Comparison of ENCODE assay signal across 8 mouse cellular contexts in genomic region chr9:21751347-21751746, GRCm38 (mm10). TPM values are rescaled to one million over a fixed set of nuclear protein-coding genes. Genes with fewer than 3 reads are reported as not detected.
DNase-seq lines count a peak whose midpoint lies in the region; ATAC-seq lines count a peak whose summit lies in the region.

No protein-coding gene starts in this region.

- DNase-seq in R1 (ENCODE audit: low read depth, low spot score), result peak; percentile 61
- DNase-seq in gastrocnemius, adult 18-20 months (ENCODE audit: low spot score), result peak; percentile 69
- no peak for DNase-seq in layer of hippocampus, adult 18-20 months (ENCODE audit: low spot score in 2 of 2)
- DNase-seq in frontal cortex, postnatal 36 days (ENCODE audit: low spot score in 2 of 2), result no peak

- H3K4me3 ChIP-seq in hindbrain, embryonic 13.5 days, result no peak overlapping the region
- H3K4me3 ChIP-seq in hindbrain, embryonic 16.5 days (ENCODE audit: low read length), result no peak overlapping the region
- no peak overlapping the region for H3K4me3 ChIP-seq in lung, embryonic 16.5 days (ENCODE audit: low read length)

- no peak overlapping the region for H3K9ac ChIP-seq in hindbrain, embryonic 13.5 days
- H3K9ac ChIP-seq in hindbrain, embryonic 16.5 days (ENCODE audit: low read depth, low read length), result no peak overlapping the region
- H3K9ac ChIP-seq in lung, embryonic 16.5 days (ENCODE audit: low read length), result no peak overlapping the region

- no peaks in the 10 kb centered on the region for H3K9me3 ChIP-seq in hindbrain, embryonic 13.5 days
- H3K9me3 ChIP-seq in hindbrain, embryonic 16.5 days (ENCODE audit: control insufficient read depth, low read length), result no peaks in the 10 kb centered on the region
- no peaks in the 10 kb centered on the region for H3K9me3 ChIP-seq in lung, embryonic 16.5 days (ENCODE audit: control insufficient read depth, low read length)

- peaks cover 35% of the 10 kb centered on the region for H3K36me3 ChIP-seq in hindbrain, embryonic 13.5 days
- peaks cover 8% of the 10 kb centered on the region for H3K36me3 ChIP-seq in hindbrain, embryonic 16.5 days (ENCODE audit: control insufficient read depth, insufficient read depth, low read length)
- peaks cover 25% of the 10 kb centered on the region for H3K36me3 ChIP-seq in lung, embryonic 16.5 days (ENCODE audit: control insufficient read depth, insufficient read depth, low read length)

- 0 out of 2 replicates have a peak overlapping the region, but pooled peaks have one; percentile 35 for H3K27ac ChIP-seq in hindbrain, embryonic 13.5 days
- H3K27ac ChIP-seq in hindbrain, embryonic 16.5 days (ENCODE audit: low read depth, low read length), result no peak overlapping the region
- H3K27ac ChIP-seq in lung, embryonic 16.5 days (ENCODE audit: low read length), result peak overlapping the region; percentile 34; the same call in 1 of the 2 replicates

- ATAC-seq in hindbrain, embryonic 13.5 days (ENCODE audit: low FRiP score), result no peak
- ATAC-seq in hindbrain, embryonic 16.5 days, result no peak
- ATAC-seq in lung, embryonic 16.5 days (ENCODE audit: low read depth), result no peak; the same call in 1 of the 2 replicates
- ATAC-seq in megakaryocyte, adult 5-6 weeks (ENCODE audit: poor library complexity, severe bottlenecking), result no peak

- 0 out of 2 replicates have a peak, but pooled peaks cover 5% of the 10 kb centered on the region for H3K4me1 ChIP-seq in hindbrain, embryonic 13.5 days (replicated peaks)
- no peaks in the 10 kb centered on the region; the same call in 1 of the 2 replicates for H3K4me1 ChIP-seq in hindbrain, embryonic 16.5 days (ENCODE audit: control insufficient read depth, insufficient read depth, low read depth, low read length)
- H3K4me1 ChIP-seq in lung, embryonic 16.5 days (replicated peaks; ENCODE audit: control insufficient read depth, insufficient read depth, low read length), result peaks cover 41% of the 10 kb centered on the region

- H3K27me3 ChIP-seq in hindbrain, embryonic 13.5 days, result no peaks in the 10 kb centered on the region
- no peaks in the 10 kb centered on the region for H3K27me3 ChIP-seq in hindbrain, embryonic 16.5 days (replicated peaks; ENCODE audit: control insufficient read depth, insufficient read depth, low read length)
- no peaks in the 10 kb centered on the region for H3K27me3 ChIP-seq in lung, embryonic 16.5 days (ENCODE audit: control insufficient read depth, insufficient read depth, low read depth, low read length)

- WGBS in hindbrain, embryonic 13.5 days, result 67% methylated on average over 6 of the region's 6 CpGs
- 63% methylated on average over 6 of the region's 6 CpGs for WGBS in hindbrain, embryonic 16.5 days
- WGBS in lung, embryonic 16.5 days, result 60% methylated on average over 6 of the region's 6 CpGs

- no peak overlapping the region for H3K4me2 ChIP-seq in hindbrain, embryonic 13.5 days
- no peak overlapping the region for H3K4me2 ChIP-seq in hindbrain, embryonic 16.5 days (ENCODE audit: low read length)
- no peak overlapping the region for H3K4me2 ChIP-seq in lung, embryonic 16.5 days (ENCODE audit: low read depth, low read length)

RNA-seq across cellular contexts. Expression of gene Spc24, which starts 8.8 kb away (rescaled TPM):
- polyA plus RNA-seq in hindbrain, embryonic 13.5 days (2015; fragmentation: Nextera tagmentation; extraction: Ambion mirVana), result 22.0 and 26.4 TPM in 2 replicates
- polyA plus RNA-seq in hindbrain, embryonic 16.5 days (2015; fragmentation: Nextera tagmentation; extraction: Ambion mirVana), result 21.2 and 26.0 TPM in 2 replicates
- total RNA-seq in gastrocnemius, adult 18-20 months (2021), result 1 to 10 TPM; 1.9 TPM
- polyA plus RNA-seq in lung, embryonic 16.5 days (2015; fragmentation: Nextera tagmentation; extraction: Ambion mirVana), result 134 and 144 TPM in 2 replicates
- total RNA-seq in megakaryocyte, adult 5-6 weeks (2015), result 49.8 and 57.8 TPM in 2 replicates
- 127 and 156 TPM in 2 replicates for total RNA-seq in megakaryocyte, adult 5-6 weeks (2017)
- 1 to 10 TPM; 1.9 to 2.7 TPM for total RNA-seq in layer of hippocampus, adult 18-20 months (2021)

RNA-seq across cellular contexts. Expression of gene Ldlr, which starts 28.1 kb away (rescaled TPM):
- 12.4 and 15.6 TPM in 2 replicates for polyA plus RNA-seq in hindbrain, embryonic 13.5 days (2015; fragmentation: Nextera tagmentation; extraction: Ambion mirVana)
- polyA plus RNA-seq in hindbrain, embryonic 16.5 days (2015; fragmentation: Nextera tagmentation; extraction: Ambion mirVana), result 15.6 and 17.5 TPM in 2 replicates
- 1 to 10 TPM; 2.4 to 2.6 TPM for total RNA-seq in gastrocnemius, adult 18-20 months (2021)
- 33.4 and 36.0 TPM in 2 replicates for polyA plus RNA-seq in lung, embryonic 16.5 days (2015; fragmentation: Nextera tagmentation; extraction: Ambion mirVana)
- total RNA-seq in megakaryocyte, adult 5-6 weeks (2015), result 23.8 and 25.6 TPM in 2 replicates
- 50.1 and 51.5 TPM in 2 replicates for total RNA-seq in megakaryocyte, adult 5-6 weeks (2017)
- total RNA-seq in layer of hippocampus, adult 18-20 months (2021), result 10 to 100 TPM; 13.1 to 15.4 TPM

RNA-seq across cellular contexts. Expression of gene Kank2, which starts 47.2 kb away (rescaled TPM):
- polyA plus RNA-seq in hindbrain, embryonic 13.5 days (2015; fragmentation: Nextera tagmentation; extraction: Ambion mirVana), result 4.7 and 5.0 TPM in 2 replicates
- 3.9 and 4.7 TPM in 2 replicates for polyA plus RNA-seq in hindbrain, embryonic 16.5 days (2015; fragmentation: Nextera tagmentation; extraction: Ambion mirVana)
- 10 to 100 TPM; 12.6 to 14.3 TPM for total RNA-seq in gastrocnemius, adult 18-20 months (2021)
- polyA plus RNA-seq in lung, embryonic 16.5 days (2015; fragmentation: Nextera tagmentation; extraction: Ambion mirVana), result 25.5 and 26.3 TPM in 2 replicates
- total RNA-seq in megakaryocyte, adult 5-6 weeks (2015), result 0.73 and 1.2 TPM in 2 replicates
- 0.49 and 1.1 TPM in 2 replicates for total RNA-seq in megakaryocyte, adult 5-6 weeks (2017)
- 1 to 10 TPM; 7.4 to 7.6 TPM for total RNA-seq in layer of hippocampus, adult 18-20 months (2021)

Comparison
In these comparisons a context has a peak if more than half of its experiments do, and no peak if none do; other contexts are left out.
1. DNase-seq: peak in R1 (single experiment) and gastrocnemius, adult 18-20 months (single experiment); none in layer of hippocampus, adult 18-20 months (0 of 2) and frontal cortex, postnatal 36 days (0 of 2).
2. RNA of gene Spc24, which starts 8.8 kb away (total RNA-seq): 49.8 to 156 TPM in megakaryocyte, adult 5-6 weeks; 1.9 to 2.7 TPM in layer of hippocampus, adult 18-20 months and 1.9 TPM in gastrocnemius, adult 18-20 months; every median in the first group is over 10 times any median in the second.